Mouse (Mus musculus): ENCODE measurements around the gene Gm26938.

- no peak for TF ChIP-seq CTCF (IDR thresholded peaks at IDR 0.05; ENCODE audit: low read depth, low read length)
- no peak for TF ChIP-seq TAL1 (conservative IDR thresholded peaks at IDR 0.05; ENCODE audit: low read depth, low read length)
Observed at GRCm38 (mm10) chr5:139796900-139797299, 29.3 kb downstream of the Gm26938 start.
